Mouse (Mus musculus) embryo, embryonic 10.5 days (tissue): Measurements from ENCODE around the gene Dcaf1.

ENCODE experiments used
- DNase-seq: peaks from one replicate; pipeline ENCODE4 v3.0.0-alpha.2; 2015; ENCODE audit warnings: low spot score

Dcaf1 gene

DNA sequence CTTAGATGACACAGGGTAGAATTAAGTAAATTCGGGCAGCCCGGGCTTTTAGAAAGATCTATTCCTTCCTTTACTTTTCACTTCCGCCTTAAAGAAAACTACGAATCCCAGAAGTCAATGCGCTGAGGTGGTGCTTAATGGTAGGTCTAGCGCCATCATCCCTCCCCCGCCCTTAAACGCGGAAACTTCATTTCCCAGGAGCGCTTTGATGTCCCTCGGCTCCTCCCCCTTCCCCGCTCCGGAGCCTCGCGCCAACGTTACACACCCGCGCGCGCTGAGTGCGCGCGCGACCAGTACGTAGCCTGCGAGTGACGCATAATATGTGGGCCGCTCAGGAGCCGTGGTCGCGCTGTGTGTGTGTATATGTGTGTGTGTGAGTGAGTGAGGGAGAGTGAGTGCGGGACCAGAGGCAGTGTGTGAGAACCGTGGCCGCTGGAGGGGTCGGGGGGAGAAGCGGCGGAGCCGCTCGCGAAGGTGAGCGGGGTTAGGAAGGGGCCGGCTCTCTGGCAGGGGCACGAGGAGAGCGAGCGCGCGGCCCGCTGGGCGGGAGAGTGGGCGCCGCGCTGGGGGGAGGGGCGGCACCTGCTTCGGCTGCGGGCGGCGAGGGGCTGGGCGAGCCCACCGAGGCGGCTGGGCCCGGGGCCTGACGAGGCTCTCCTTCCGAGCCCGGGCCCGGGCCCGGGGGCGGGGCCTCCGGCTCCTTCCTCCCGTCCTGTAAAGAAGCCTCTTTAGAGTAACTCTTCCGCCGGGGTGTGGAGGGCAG, at the start of gene Dcaf1:
TSS of gene Dcaf1 (plus strand) at position 257 of the 763 bp plus-strand sequence.
- DNase-seq: peak; percentile 100

DNA sequence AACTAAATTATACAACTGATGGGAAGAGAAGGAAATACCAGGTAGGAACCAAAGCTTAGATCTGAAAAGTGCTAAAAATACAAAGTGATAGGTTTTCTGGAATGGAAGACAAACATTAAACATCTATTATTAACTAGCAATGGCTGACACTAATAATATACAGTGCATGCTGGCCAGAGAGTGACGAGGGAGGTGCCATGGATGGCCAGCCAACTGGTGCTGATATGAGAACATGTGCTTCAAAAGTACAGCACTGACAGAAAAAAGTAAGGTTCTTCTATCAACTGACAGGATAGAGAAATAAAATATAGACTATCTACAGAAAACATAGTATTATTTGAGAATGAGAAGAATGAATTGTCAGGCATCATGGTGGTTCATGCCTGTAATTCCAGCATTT, 45.6 kb upstream of the Dcaf1 start:
- DNase-seq: no peak

DNA sequence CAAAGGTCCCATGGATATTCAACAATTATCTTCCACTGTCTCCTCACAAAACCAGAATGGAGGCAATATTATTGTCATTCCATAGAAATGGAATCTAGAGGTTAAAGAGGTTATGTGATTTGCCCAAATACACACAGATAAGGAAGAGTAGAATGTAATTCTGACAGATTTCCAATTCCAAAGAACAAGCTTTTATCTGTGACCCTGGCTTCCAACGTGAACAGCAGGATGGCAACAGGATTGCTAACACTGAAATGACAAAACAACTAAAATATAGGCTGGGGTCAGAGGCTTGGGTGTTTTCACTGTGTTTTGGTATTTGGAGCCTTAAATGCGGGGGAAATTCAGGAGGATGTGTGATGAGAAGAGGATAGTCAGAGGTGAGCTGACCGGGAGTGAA, 44.3 kb upstream of the Dcaf1 start:
- DNase-seq: no peak

DNA sequence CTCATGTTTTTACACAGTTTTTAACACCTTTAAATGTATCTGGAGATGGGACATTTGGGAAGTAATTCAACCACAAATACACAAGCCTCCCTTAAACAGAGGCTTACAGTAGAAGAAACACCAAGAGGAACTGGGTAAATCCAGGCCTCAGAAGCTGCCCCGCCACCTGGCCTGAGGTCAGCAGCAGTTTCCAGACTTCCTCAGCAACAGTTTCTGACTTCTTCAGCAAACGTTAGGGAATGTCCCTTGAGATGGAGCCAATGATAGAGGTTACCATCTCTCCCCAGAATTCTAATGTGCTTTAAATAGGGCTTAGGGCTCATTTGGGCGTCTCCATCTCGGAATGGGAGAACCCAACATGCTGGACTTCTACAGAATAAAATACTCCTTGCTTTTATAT, 43.4 kb upstream of the Dcaf1 start:
- DNase-seq: no peak

DNA sequence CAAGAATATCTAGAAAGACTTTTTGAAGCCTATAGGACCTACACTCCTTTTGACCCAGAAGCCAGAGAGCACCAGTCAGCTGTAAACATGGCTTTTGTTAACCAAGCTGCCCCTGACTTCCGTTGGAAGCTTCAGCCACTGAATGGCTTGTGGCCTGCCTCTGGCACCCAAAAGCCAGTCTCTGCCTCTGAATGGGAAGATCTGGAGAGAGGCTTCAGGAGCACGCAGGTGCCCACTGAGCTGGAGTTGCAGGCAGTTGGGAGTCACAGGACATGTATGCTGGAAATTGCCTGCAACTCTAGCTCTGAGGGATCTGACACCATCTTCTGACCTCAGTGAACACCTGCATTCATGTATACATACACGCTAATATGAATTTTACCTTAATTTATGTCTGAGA, 41.6 kb upstream of the Dcaf1 start:
- no peak for DNase-seq

DNA sequence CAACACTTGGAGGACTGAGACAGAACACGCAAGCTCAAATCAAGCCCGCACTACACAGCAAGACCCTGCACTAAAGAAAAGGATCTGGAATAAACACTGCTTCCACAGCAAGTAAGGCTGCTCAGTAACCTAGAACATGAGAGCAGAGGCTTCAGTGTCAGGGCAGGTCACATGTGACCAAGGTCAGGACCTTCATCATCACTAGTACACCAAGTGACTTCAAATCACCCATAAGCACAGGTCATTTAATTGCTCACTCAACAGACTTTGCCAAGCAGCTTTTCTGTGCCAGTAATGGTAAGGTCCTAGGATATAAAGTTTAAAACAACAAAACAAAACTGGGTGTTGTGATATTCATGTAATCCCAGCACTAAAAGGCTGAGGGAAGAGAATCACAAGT, 38.1 kb upstream of the Dcaf1 start:
- no peak for DNase-seq

DNA sequence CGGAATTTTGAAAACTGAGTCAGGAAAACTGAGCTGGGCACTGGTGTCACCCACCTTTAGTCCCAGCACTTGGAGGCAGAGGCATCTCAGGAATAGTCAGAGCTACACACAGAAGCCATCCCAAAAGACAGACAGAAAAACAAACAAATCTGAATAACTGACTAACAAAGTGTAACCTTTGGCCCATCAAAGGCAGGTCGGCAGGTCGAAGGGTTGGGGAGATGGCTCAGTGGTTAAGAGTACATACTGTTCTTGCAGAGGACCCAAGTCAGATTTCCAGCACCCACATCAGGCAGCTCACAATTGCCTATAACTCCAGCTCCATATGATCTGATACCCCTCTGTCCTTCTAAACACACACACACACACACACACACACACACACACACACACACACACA, 36.5 kb upstream of the Dcaf1 start:
- no peak for DNase-seq

DNA sequence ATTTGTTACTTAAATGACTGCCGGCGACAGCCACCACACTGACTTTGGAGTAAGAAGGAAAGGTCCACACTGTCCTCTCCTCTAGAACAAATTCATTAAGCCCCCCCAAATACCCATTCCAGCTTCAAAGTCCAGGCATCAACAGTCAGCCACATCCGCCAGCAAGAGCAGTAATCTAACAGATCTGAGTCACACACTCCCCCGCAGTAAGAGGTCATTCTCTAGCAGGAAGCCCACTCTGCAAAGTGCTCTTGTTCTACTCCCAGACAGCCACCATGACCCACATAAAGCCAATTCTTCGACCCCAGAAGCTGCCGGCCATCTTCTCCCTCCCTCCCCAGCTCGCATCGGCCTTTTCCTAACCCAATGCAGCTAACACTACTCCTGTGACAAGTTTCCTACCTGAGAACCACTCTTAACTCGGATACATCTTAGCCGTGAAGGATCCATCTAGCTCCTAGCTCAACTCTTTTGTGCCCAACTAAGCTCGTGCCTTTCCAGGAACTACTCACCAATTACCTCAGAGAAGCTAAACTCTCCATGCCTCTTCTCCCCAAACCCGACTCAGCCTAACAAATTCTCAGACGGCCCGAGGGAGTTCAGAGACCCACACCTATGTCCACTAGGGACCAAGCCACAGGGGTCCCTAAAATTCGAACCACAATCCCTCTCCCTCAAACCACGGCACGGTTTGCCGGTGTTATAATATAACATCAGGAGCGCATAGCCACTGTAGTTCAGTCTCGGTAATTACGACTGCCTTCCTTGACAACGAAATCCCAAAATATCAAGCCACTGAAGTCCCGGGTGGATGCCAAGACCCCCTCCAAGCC, 33.5 kb upstream of the Dcaf1 start:
- DNase-seq: peak; percentile 46

DNA sequence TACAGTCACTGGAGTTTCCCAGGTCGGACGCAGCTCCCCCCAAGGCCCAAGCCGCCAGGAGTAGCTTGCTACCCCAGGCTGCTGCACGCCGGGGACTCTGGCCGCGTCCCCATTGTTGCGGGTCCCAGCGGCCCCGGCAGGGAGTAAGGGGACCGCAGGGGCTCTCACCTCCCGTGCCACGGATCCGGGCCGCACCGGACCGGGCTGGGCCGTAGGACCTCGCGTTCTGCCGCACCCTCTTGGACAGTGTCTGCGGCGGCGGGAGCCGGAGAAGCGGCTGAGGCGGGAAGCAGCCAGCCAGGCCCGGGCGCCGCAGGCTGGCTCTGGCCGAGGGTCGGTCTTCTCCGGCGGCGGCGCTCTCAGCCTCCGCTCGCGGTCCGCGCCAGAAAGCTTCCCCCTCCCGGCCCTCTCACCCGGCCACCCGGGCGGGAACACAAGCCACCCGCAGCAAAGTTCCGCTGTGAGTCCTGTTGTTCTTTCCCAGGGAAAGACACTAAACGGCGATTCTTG, 32.8 kb upstream of the Dcaf1 start, which contains the start of gene Rad54l2:
TSS of gene Rad54l2 (minus strand) at position 383 of the 510 bp plus-strand sequence.
- peak; percentile 87 for DNase-seq

DNA sequence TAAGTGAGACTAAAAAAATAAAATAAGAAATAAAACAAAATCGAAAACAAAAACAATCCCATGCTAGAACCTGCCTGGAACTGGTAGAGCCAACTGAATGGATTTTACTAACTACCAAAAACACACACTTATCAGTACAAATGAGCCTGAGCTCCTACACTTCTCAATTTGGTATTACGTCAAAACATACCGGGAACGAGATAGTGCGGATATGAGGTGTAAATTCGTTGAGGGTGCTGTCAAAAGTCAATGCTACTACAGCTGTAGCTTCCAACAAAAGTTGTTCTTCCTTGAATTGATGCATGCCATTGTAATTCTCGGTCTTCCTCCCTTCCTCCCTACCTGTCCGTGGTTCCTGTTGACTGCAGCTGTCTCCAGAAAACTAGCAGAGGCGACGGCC, 32.3 kb upstream of the Dcaf1 start:
- no peak for DNase-seq

DNA sequence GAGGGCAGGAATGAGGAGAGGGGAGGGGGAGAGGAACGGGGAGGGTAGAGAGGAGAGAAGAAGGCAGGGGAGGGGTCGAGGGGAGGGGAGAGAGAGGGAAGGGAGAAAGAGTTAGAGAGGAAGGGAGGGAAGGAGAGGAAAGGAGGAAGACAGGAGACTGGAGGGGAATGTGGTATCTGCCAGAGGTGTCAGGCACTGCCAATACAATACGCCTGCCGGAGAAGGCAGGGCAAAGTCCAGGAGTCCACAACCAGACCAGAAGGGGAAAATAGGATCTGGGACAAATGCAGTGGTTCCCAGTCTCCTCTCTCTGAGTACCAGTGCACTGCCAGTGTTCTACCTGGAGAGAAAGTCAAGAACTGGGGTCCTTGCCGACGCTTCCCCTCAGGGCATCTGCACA, 30.8 kb upstream of the Dcaf1 start:
- no peak for DNase-seq

DNA sequence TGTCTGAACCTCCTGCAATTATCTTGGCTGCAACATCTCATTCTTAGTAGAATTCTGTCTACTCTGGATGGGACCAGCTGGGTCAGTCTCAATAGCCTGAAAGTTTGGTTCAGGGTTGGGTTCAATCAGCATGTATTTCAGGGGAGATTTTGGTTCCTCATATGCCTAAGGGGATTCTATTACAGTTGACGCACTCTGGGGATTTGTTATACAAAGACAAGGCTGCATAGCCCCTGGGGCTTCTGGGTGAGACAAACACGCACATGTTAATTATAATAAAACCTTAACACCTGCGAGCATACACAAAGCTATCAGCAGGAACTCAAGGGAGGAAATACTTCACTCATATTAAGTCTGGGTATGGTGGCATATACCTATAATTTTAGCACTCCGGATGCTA, 15.2 kb upstream of the Dcaf1 start:
- no peak for DNase-seq

DNA sequence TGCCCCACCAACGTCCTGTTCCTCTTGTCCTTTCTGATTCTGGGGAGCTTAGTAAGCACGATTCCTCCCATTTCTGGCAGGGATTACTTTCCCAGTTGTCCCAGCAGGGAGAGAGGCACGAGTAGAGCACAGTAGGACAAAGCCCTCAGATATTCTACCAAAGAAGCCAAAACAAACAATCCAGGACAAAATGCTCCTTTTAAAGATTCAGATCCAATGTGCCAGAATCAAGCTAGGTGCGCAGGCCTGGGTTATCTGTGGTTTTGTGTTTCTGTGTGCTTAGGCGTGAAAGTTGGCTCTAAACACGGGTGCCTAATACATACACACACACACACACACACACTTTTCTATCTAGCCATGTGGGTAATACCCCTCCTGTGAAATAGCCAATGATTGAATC, 3.5 kb upstream of the Dcaf1 start:
- no peak for DNase-seq

DNA sequence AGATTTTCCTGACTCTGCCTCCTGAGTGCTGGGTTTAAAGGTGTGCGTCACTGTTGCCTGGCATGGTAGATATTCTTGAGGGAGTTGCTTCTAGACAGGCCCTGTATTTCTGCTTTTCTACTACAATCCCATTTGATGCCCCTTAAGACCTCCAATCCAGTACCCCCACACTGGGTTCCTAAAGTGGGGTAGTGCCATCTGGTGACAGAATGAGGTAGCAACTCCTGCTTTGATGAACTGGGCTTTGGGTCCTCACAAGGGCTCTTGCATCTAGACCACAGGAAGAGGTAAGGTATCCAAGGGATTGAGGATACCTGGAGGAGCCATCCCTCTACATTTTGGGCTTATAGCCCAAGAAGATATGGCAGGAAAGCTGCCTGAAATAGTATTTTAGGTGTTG, 2.5 kb upstream of the Dcaf1 start:
- peak; percentile 12 for DNase-seq

DNA sequence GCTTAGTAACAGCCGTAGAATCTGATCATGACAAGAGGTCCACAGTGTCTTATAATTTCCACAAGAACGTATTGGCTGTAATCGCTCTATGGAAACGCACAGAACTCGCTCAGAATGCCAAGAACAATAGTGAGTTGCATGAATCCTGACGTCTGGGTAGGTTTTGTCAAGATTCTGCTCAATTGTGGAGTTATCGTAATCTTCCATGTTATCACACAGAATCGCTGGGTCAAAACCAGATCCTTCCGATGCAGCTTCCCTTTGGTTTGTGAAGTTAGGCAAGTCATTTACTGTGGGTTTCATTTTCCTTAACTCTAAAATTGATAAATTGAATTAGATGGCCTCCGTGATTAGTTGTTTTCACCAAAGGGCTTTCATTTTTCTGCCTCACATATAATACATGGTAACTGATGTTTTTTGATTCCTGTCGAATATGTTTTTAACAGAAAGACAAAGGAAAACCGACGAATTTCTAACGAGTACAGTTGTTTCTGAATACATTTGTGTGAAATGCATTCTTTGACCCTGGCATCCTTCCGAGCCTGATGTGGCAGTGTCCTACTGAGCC, 540 bp upstream of the Dcaf1 start:
- DNase-seq: no peak

DNA sequence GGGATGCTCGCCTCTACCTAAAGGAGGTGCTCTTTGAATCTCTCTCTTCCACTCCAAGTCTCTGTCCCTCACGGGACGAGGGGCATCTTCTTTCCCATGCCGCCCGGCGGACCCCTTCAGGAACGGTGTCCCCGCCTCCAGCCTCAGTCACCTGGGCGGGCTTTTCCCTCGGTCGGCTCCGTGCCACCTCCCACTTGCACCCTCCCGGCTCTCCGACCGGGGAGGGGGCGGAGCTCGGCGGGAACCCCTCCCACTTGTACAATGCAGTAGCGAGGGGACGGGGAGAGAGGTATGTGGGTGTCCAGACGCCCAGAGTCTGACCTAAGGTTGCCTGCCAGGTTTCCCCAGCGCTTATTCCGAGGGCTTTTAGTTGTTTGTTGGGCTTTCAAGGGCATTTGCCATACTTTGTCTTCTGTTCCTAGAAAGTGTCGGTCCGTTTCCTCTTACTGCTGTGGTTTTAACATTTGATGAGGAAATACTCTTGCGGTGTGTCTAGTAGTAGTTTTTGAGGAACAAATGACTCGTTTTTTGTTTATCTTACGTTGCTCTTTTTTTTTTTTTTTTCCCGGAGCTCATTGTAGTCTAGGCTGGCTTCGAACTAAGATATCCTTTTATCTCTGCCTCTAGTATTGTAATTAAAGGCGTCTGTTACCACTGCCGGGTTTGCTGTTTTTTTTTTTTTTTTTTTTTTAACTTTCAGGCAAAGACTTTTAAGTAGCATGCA, 869 bp downstream of the Dcaf1 start:
- DNase-seq: peak; percentile 90

DNA sequence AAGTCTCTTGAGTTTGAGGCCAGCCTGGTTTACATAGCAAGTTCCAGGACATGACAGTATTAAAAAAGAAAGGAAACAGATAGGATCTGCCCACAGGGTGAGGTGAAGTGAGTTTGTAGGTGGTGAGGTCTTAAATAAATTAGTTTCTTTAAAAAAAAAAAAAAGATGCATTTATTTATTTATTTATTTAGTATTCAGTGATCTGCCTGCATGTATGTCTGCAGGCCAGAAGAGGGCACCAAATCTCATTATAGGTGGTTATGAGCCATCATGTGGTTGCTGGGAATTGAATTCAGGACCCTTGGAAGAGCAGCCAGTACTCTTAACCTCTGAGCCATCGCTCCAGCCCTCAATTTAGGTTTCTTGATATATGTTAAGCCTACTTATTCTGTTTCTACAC, 18.9 kb downstream of the Dcaf1 start:
- peak; percentile 11 for DNase-seq

DNA sequence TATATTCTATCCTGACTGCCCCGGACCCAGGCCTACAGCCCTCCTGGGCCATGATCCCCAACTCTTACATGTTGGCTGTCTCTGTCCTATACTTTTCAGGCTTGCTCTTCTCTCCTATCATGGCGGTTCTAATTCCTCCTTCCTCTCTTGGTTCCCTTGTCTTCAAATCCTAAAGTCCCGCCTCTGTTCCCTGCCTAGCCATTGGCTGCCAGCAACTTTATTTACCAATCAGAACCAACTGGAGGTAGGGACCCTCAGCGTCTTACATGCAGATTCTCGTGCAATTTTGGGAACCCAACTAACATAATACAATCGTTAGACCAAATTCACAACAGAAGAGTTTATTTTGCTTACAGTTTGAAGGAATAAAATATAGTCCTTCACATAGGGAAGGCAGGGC, 21.1 kb downstream of the Dcaf1 start:
- DNase-seq: no peak

DNA sequence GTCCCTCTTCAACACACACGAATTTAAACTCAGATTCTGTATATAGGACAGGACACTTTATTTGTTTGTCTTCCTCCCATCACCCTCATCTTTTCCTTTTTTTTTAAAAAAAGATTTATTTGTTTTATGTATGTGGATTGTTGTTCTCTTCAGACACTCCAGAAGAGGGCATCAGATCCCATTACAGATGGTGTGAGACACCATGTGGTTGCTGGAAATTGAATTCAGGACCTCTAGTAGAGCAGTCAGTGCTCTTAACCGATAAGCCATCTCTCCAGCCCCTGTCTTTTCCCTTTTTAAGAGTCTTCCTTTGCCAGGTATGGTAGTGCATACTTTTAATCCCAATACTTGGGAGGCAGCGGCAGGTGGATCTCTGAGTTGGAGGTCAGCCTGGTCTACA, 35.0 kb downstream of the Dcaf1 start:
- no peak for DNase-seq

DNA sequence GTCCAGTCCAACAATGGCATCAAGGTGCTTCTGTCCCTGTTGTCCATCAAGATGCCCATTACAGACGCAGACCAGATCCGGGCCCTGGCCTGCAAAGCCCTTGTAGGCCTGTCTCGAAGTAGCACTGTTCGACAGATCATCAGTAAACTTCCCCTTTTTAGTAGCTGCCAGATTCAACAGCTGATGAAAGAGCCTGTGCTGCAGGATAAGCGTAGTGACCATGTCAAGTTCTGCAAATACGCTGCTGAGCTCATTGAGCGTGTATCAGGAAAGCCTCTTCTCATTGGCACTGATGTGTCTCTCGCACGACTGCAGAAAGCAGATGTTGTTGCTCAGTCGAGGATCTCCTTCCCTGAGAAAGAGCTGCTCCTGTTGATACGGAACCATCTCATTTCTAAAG, 36.4 kb downstream of the Dcaf1 start:
- DNase-seq: no peak

DNA sequence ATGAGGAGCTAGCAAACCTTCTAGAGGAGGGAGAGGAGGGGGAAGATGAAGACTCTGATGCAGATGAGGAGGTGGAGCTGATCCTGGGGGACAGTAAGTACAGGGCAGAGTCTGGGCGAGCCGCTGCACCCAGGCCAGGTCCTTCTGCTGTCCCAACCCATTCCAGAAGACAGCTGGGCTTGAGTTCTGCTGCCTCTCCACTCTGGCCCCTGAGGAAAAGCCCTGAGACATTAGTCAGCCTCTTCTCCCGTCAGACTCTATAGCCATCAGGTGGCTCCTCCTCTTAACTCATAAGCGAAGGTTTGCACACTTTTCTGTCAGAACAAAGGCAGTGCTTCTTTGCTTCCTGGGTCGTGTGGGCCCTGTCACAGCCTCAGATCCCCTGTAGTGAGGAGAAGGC, 52.5 kb downstream of the Dcaf1 start:
- DNase-seq: no peak

DNA sequence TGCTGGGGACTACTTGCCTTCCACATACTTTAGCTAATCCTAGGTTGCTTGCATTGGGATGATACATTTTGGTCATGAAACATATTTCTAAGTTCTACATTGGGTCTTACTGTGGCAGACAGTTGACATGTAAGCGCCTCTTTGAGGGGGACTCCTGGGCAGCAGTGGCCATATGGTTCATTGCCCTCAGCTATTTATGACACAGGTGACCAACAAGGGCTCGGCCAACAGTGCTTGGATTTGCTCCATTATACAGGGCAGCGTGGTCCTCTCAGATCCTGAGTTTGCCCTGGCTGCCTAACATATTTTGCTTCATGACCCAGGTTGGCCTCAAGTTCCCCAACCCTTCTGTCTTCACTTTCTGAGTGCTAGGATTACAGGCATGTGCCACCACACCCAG, 55.0 kb downstream of the Dcaf1 start:
- DNase-seq: no peak
